Mouse (Mus musculus) neutrophil, adult 5-6 weeks (primary cell): ENCODE results near the gene Spg21. TPM values are rescaled to one million over a fixed set of nuclear protein-coding genes. Genes with fewer than 3 reads are reported as not detected.

ENCODE experiments used
- ATAC-seq: fragments of 151-379, 151-347 bp; 2 replicates; pipeline ENCODE4 v1.8.0; 2017; ENCODE audit warnings: mild to moderate bottlenecking, moderate TSS enrichment; ENCODE audit not compliant: insufficient number of reproducible peaks, poor library complexity, low FRiP score, severe bottlenecking; ENCODE audit errors: extremely low read depth
- total RNA-seq: library from RNA; stranded (forward); fragments of 200-1000 nt; gene quantifications from 2 replicates; pipeline ENCODE4 v1.2.3, GENCODE M21; 2017

Gene Spg21
- total RNA-seq, 1 experiment from 2014 or later, result 45.2 TPM

- no peak for ATAC-seq
Measured at GRCm38 (mm10) chr9:65465241-65465640, 4.5 kb downstream of the Spg21 start.

DNA sequence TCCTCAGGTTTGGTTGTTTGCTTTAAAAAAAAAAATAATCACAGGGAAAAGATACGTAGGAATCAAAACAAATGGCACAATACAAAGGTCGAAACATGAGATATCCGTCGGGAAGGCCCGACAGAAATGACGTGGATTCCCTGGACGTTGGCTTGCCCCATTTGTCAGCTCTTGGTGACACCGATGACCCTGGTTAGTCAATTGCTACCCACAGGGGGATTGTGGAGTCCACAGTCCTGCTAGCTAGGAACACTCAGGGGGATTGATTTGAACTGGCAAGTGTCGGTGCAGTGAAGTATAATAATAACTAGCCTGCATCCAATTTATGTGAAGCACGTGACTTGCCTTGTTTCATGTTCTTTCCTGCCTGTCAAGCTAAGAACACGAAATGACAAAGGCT lies 6.9 kb downstream of the Spg21 start:
- no peak for ATAC-seq

- ATAC-seq, result no peak
Measured at GRCm38 (mm10) chr9:65472769-65473168, 12.0 kb downstream of the Spg21 start.

DNA sequence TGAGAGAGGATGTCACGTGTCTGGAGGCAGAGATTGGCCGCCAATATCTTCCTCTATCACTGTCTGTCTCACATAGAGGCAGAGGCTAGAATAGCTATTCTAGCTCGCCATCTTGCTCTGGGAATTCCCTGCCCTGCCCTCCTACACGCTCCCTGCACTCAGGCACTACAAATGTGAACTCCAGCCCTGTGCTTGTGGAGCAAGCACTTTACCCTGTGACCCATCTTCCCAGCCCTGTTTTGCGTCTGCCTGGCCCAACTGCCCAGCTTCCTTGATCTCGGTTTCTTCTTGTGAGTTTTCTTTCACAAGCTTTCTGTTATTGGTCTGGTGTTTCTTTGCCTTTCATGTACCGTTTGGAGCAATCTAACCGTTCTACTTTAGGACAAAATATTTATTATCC lies 18.4 kb downstream of the Spg21 start:
- ATAC-seq, result no peak

GRCm38 (mm10) chr9:65480071-65480470 lies 19.3 kb downstream of the Spg21 start:
- ATAC-seq, result no peak

DNA sequence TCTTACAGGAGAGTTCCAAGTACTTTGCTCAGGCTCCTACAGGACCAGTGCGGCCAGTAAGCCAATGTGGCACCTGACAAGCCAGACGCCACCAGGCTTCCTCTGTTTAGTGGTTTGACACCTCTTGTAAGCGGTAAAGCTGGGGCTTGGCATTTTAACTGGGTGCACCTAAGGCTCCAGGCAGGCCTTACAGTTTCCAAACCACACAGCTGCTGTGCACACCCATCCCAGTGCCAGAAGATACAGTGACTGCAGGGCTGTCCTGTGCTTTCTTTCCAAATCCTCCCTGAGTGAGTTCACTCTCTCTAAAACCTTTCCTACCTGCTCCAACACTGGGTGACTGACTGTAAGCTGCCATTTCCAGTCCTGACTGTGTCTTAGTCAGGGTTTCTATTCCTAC lies 30.7 kb downstream of the Spg21 start:
- no peak for ATAC-seq

- ATAC-seq, result no peak
Measured at GRCm38 (mm10) chr9:65492351-65492750, 31.6 kb downstream of the Spg21 start.

- no peak for ATAC-seq
Measured at GRCm38 (mm10) chr9:65492851-65493250, 32.1 kb downstream of the Spg21 start.

DNA sequence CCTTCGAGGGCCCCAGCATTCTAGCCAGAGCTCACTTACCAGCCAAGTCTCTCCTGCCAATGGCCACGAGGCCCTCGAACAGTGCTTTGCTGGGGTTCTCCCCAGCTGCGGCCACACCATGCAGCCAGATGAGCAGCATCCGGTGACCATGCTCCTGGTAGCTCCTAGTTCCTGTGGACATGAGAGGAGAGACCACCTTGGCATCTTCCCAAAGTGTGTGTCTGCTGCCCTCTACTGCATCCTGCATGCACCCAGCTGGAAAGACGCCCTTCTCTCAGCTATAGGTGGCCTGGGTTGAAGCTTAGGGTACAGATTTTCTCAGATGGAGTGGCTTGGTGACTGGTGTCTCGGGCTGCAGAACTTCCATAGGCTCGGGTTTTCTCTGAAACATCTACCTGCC lies 41.4 kb downstream of the Spg21 start:
- ATAC-seq, result no peak

DNA sequence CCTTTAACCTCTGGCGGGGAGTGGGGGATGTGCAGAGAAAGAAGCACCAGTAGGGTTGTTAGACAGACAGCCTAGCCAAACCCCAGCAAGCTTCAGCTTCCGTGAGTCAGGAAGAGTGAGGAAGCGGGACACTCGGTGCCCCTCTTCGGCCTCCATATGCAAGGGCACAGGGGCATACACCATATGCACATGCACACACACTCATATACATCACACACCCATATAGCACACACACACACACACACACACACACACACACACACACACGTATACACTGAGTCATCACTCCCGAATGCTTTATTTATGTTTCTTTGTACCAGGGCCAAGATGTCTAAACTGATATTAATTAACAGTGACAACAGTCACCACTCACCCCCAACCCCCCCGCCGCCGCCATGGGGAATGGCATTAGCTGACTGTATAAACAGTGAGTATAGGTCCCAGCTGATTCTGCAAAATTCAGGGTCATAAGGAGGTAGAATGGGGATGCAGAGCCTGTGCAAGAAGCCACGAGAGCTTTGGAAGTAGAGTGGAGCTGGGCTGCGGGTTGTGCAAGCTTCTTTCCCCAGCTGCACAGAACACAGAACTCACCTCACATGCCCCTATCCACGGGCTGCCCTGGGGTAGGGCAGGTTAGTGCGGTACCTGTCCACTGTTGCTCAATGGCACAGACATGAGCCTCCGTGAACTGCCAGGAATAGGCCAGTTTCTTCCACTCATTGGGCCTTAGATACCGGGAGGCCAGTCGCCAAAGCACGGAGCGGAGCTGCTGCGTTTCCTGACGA lies 42.2 kb downstream of the Spg21 start:
- no peak for ATAC-seq

- ATAC-seq, result no peak
Measured at GRCm38 (mm10) chr9:65508449-65508848, 47.7 kb downstream of the Spg21 start.

GRCm38 (mm10) chr9:65512520-65512919 lies 51.8 kb downstream of the Spg21 start:
- ATAC-seq, result no peak

DNA sequence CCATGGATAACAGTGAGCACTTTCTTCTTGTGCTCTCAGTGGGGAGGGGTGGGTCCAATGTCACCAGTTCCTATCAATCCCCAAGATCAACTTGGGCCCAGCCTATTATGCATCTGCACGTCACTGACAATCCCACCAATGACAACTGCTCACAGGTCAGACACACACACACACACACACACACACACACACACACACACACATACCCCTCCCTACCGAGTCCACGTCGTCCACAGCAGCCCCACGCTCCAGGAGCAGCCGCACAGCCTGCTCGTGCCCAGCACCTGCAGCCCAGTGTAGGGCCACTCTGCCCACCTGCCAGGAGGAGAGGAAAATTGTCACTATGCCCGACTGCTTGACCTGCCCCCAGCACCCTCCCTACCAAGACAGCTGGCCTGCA lies 53.7 kb downstream of the Spg21 start:
- no peak for ATAC-seq

GRCm38 (mm10) chr9:65514851-65515261 lies 54.1 kb downstream of the Spg21 start:
- ATAC-seq, result no peak

DNA sequence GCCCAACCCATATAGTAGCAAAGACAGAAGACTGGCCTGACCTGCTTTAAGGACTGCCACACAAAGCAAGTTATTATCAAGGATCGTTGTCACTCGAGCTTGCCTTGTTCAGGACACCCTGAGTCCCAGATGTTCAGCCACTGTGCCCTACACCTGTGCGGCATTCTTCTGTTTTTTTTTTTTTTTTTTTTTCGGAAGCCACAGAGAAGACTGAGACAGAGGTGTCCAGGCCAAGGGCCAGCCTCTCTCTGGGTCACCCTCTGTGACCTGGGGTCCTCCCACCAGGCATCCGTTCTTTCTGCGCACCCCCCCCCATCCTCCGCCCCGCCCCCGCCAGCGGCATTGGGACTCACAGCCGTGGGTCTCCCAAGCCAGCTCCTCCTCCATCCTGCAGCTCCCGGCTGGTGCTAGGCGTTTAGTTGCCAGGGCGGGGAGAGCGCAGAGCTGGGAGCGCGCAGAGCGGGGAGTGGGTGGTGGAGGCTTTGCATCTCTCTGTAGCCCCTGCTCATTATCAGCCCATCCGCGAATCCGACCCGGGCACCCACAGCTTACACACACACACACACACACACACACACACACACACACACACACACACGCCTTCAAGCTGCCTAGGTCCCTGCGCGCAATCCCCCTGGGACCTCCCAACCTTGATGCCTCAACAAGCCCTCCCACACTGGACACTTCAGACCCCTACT lies 59.2 kb downstream of the Spg21 start, which contains the start of gene Ankdd1a:
Ankdd1a (minus strand) TSS at position 387 of the 698 bp plus-strand sequence.
- no peak for ATAC-seq

DNA sequence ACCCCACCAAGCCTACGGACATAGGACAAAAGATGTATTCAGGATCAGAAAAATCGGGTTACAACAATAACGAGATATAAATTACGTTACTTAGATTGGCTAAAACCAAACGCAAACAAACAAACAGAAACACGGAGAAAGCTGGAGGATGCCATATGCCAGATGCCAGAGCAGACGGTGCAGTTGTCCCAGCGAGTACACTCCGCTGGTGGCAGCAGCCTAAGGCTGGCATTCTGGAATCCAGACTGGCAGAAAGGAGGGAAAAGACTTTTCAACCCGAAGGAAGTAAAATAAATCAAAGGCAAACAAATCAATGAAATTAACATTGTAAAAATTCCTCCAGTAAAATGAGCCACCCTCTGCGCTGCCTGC lies 59.7 kb downstream of the Spg21 start:
- no peak for ATAC-seq

DNA sequence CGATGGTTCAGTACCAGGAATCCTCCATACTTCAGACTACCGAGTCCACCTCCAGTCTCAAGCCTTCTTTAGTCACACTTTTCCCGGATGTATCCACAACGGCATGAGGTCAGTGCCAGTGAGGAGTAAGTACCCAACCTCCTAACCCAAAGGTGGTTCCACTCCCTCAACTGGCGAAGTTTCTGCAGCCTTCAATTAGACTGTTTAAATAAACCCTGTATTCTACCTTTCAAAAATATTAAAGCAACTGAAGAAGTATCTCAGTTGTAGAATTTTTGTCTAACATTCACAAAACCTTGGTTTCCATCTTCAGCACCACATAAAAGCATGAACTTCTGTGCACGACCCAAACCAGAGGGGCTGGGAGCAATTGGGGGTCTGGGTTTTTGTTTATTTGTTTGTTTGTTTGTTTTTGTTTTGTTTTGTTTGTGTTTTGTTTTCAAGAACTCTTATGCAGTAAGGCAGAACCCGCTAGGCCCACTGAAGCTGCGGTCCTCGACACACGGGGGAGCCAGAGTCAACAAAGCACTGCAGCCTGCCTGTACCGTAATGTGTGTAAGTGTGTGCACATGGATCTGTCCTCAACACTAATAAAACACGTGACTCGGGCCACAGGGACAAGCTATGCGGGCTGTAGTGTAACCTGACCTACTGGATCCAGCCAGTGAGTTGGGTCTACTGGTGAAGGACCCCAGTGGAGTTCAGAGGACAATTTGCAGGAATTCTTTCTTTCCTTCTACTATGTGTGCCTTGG lies 63.0 kb downstream of the Spg21 start:
- ATAC-seq, result peak; percentile 98

GRCm38 (mm10) chr9:65525445-65526195 lies 64.9 kb downstream of the Spg21 start:
- no peak for ATAC-seq

GRCm38 (mm10) chr9:65528417-65529038 lies 67.8 kb downstream of the Spg21 start:
- ATAC-seq, result no peak
